Mouse (Mus musculus) left cerebral cortex, adult 2 months (tissue): ENCODE measurements at regions not wholly inside any gene's neighbourhood (a gene's known extent, or its start where the extent isn't known, plus 50 kb on each side); places are given as distances from the start of the nearest gene placed in this dataset.
"Not testable (repeated sequence)": the region's sequence is repeated elsewhere in the genome, so short reads cannot be mapped to it uniquely, and the experiment has no call there.

Experiments
- DNase-seq, 2 experiments: peaks; one replicate each; pipeline ENCODE4 v3.0.0; 2021 to 2022; ENCODE audit warnings: low spot score in 2 of 2, mixed read lengths in 1 of 2; ENCODE audit errors: extremely low spot score in 1 of 2
- H3K27ac ChIP-seq: fragments of 200-600 bp; 2 replicates; pipeline ENCODE4 v1.8.1; 2022
- H3K4me3 ChIP-seq: fragments of 200-600 bp; 2 replicates; pipeline ENCODE4 v1.8.1; 2022
- CTCF ChIP-seq: fragments of 200-600 bp; IDR thresholded peaks from 2 replicates; pipeline ENCODE4 v1.8.1; 2022; ENCODE audit warnings: antibody characterized with exemption, mild to moderate bottlenecking, moderate library complexity
- intact Hi-C: fragments of 180-260 bp; cut with DNase I; formaldehyde crosslinking; loops from one replicate; pipeline ENCODE4 v1.15.1; 2025

GRCm38 (mm10) chr7:60974116-60974515 lies 834.1 kb upstream of the Snrpn start:
- intact Hi-C loops, H3K27ac ChIP-seq, DNase-seq, H3K4me3 ChIP-seq: not testable (repeated sequence)

- no peak for DNase-seq
- intact Hi-C loops = no loop called here
- Histone ChIP-seq H3K4me3 (peak overlapping the region; percentile 31), H3K27ac (no peak overlapping the region)
- TF ChIP-seq CTCF = no peak
Measured at GRCm38 (mm10) chr7:60961188-60961587, 821.2 kb upstream of the Snrpn start.

GRCm38 (mm10) chr7:60939764-60940457 lies 799.9 kb upstream of the Snrpn start:
- no peak for DNase-seq
- Histone ChIP-seq H3K27ac (no peak overlapping the region), H3K4me3 (peak overlapping the region; percentile 43)
- intact Hi-C loops = loop anchor here (10.0 kb wide), 1 partner anchor 65 kb away; no protein-coding TSS in a partner anchor
- no peak for TF ChIP-seq CTCF
